Mouse (Mus musculus): ENCODE measurements around the gene Skiv2l. TPM values are rescaled to one million over a fixed set of nuclear protein-coding genes. Genes with fewer than 3 reads are reported as not detected.

The Skiv2l gene
- polyA plus RNA-seq, 1 experiment from 2014 or later = 27.1 TPM

DNA sequence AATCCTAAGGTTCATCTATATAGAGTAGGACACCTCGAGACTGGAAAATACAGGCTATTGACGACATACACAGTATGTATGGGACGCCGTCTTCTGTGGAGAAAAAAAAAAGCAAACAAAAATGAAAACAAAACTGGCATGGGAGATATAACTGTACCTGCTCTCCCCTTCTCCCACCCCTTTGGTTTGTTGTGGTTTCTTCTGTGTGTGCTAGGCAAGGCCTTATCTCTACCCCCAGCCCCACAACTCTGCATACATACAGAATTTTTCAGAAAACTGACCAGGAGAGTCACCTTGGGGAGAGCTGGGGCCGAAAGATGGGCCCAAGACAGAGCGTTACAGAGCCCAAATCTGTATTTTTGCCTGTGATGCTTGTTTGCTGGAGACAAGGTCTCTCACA lies 34.7 kb upstream of the Skiv2l start:
- no peak for ATAC-seq (replicated peaks; ENCODE audit: insufficient number of reproducible peaks, low FRiP score, low TSS enrichment, low read depth)
- DNase-seq (ENCODE audit: low spot score) = no peak
- 85% methylated on average over 6 of the region's 6 CpGs for WGBS
- Histone ChIP-seq H3K9me3 (replicated peaks; ENCODE audit: control insufficient read depth, low read length) (no peaks in the 10 kb centered on the region), H3K4me2 (ENCODE audit: low read depth, low read length) (no peak overlapping the region), H3K4me1 (ENCODE audit: control insufficient read depth, insufficient read depth, low read length) (peaks cover 3% of the 10 kb centered on the region), H3K4me3 (ENCODE audit: low read depth, low read length) (no peak overlapping the region), H3K36me3 (replicated peaks; ENCODE audit: control insufficient read depth, insufficient read depth, low read depth, low read length) (no peaks in the 10 kb centered on the region), H3K27ac (replicated peaks; ENCODE audit: low read depth, low read length) (no peak overlapping the region), H3K27me3 (ENCODE audit: control insufficient read depth, insufficient read depth, low read length) (no peaks in the 10 kb centered on the region), H3K9ac (replicated peaks; ENCODE audit: low read length) (no peak overlapping the region)

GRCm38 (mm10) chr17:34883332-34883731 lies 33.3 kb upstream of the Skiv2l start:
- H3K27ac ChIP-seq (replicated peaks; ENCODE audit: low read depth, low read length) = no peak overlapping the region
- ATAC-seq (replicated peaks; ENCODE audit: insufficient number of reproducible peaks, low FRiP score, low TSS enrichment, low read depth) (no peak), DNase-seq (ENCODE audit: low spot score) (no peak)
- H3K36me3 ChIP-seq (replicated peaks; ENCODE audit: control insufficient read depth, insufficient read depth, low read depth, low read length) = no peaks in the 10 kb centered on the region
- no peak overlapping the region for H3K9ac ChIP-seq (replicated peaks; ENCODE audit: low read length)
- no peaks in the 10 kb centered on the region for H3K9me3 ChIP-seq (replicated peaks; ENCODE audit: control insufficient read depth, low read length)
- no peak overlapping the region for H3K4me2 ChIP-seq (ENCODE audit: low read depth, low read length)
- H3K4me3 ChIP-seq (ENCODE audit: low read depth, low read length) = no peak overlapping the region
- H3K27me3 ChIP-seq (ENCODE audit: control insufficient read depth, insufficient read depth, low read length) = no peaks in the 10 kb centered on the region
- peaks cover 6% of the 10 kb centered on the region for H3K4me1 ChIP-seq (ENCODE audit: control insufficient read depth, insufficient read depth, low read length)
- 63% methylated on average over 3 of the region's 3 CpGs for WGBS

DNA sequence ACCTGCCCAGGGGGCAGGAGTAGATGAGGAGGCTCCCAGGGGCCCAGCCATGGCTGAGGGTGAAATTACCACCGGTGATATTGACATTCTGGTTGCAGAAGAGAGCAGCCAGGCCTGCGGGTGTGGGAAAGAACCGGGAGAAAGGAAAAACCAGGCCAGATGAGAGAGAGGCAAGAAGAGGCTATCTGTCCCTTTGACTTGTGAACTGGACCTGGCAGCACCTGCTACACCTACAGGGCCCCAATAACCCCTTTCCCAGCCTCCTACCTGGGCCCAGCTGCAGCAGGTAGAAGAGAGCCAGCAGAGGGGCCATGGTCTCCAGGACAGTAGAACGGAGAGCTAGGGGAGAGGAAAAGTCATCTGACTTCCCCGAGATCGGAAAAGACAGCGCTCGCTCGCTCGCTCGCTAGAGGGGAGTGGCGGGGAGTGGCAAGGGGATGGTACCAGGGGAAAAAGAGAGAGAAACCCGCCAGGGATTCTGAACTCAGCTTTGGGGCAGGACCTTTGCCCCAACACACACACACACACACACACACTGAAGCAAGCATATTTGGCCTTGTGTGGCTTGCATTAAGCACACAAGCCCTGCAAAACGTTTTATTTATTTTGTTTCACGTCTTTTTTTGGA lies 31.8 kb upstream of the Skiv2l start, which contains the start of gene Gm20547:
Gene Gm20547 (minus strand): TSS at position 360 of the 628 bp plus-strand sequence.
- no peaks in the 10 kb centered on the region for H3K36me3 ChIP-seq (replicated peaks; ENCODE audit: control insufficient read depth, insufficient read depth, low read depth, low read length)
- H3K4me1 ChIP-seq (ENCODE audit: control insufficient read depth, insufficient read depth, low read length) = peaks cover 6% of the 10 kb centered on the region
- no peak within 1 kb of the TSS for H3K27ac ChIP-seq (replicated peaks; ENCODE audit: low read depth, low read length)
- peak within 1 kb of the TSS; percentile 18; the same call in 1 of the 2 replicates for H3K9ac ChIP-seq (replicated peaks; ENCODE audit: low read length)
- WGBS = 5% methylated on average over 15 of the region's 15 CpGs
- no peaks in the 10 kb centered on the region for H3K9me3 ChIP-seq (replicated peaks; ENCODE audit: control insufficient read depth, low read length)
- no peak within 1 kb of the TSS for H3K4me3 ChIP-seq (ENCODE audit: low read depth, low read length)
- ATAC-seq (replicated peaks; ENCODE audit: insufficient number of reproducible peaks, low FRiP score, low TSS enrichment, low read depth) (no peak), DNase-seq (ENCODE audit: low spot score) (no peak)
- no peak within 1 kb of the TSS; the same call in 1 of the 2 replicates for H3K4me2 ChIP-seq (ENCODE audit: low read depth, low read length)
- H3K27me3 ChIP-seq (ENCODE audit: control insufficient read depth, insufficient read depth, low read length) = no peaks in the 10 kb centered on the region

GRCm38 (mm10) chr17:34881166-34881565 lies 31.2 kb upstream of the Skiv2l start:
- no peak for DNase-seq (ENCODE audit: low spot score)
- Histone ChIP-seq H3K36me3 (replicated peaks; ENCODE audit: control insufficient read depth, insufficient read depth, low read depth, low read length) (no peaks in the 10 kb centered on the region), H3K27ac (replicated peaks; ENCODE audit: low read depth, low read length) (no peak overlapping the region), H3K27me3 (ENCODE audit: control insufficient read depth, insufficient read depth, low read length) (no peaks in the 10 kb centered on the region), H3K4me2 (ENCODE audit: low read depth, low read length) (no peak overlapping the region), H3K9ac (replicated peaks; ENCODE audit: low read length) (no peak overlapping the region), H3K4me1 (ENCODE audit: control insufficient read depth, insufficient read depth, low read length) (peaks cover 6% of the 10 kb centered on the region), H3K9me3 (replicated peaks; ENCODE audit: control insufficient read depth, low read length) (no peaks in the 10 kb centered on the region), H3K4me3 (ENCODE audit: low read depth, low read length) (no peak overlapping the region)
- ATAC-seq (replicated peaks; ENCODE audit: insufficient number of reproducible peaks, low FRiP score, low TSS enrichment, low read depth) = no peak

- peaks cover 6% of the 10 kb centered on the region for H3K4me1 ChIP-seq (ENCODE audit: control insufficient read depth, insufficient read depth, low read length)
- H3K4me3 ChIP-seq (ENCODE audit: low read depth, low read length) = no peak within 1 kb of the TSS
- ATAC-seq (replicated peaks; ENCODE audit: insufficient number of reproducible peaks, low FRiP score, low TSS enrichment, low read depth) = 0 out of 2 replicates have a peak, but pooled peaks have one; percentile 31
- H3K36me3 ChIP-seq (replicated peaks; ENCODE audit: control insufficient read depth, insufficient read depth, low read depth, low read length) = no peaks in the 10 kb centered on the region
- H3K27ac ChIP-seq (replicated peaks; ENCODE audit: low read depth, low read length) = no peak within 1 kb of the TSS
- no peak within 1 kb of the TSS for H3K4me2 ChIP-seq (ENCODE audit: low read depth, low read length)
- no peaks in the 10 kb centered on the region for H3K27me3 ChIP-seq (ENCODE audit: control insufficient read depth, insufficient read depth, low read length)
- 46% methylated on average over 11 of the region's 11 CpGs for WGBS
- peak; percentile 46 for DNase-seq (ENCODE audit: low spot score)
- H3K9me3 ChIP-seq (replicated peaks; ENCODE audit: control insufficient read depth, low read length) = no peaks in the 10 kb centered on the region
- no peak within 1 kb of the TSS for H3K9ac ChIP-seq (replicated peaks; ENCODE audit: low read length)
These were observed 29.4 kb upstream of the Skiv2l start, which contains the start of gene Zbtb12 for GRCm38 (mm10) chr17:34879336-34879879. TSS of gene Zbtb12 (plus strand) at chr17:34879483.

DNA sequence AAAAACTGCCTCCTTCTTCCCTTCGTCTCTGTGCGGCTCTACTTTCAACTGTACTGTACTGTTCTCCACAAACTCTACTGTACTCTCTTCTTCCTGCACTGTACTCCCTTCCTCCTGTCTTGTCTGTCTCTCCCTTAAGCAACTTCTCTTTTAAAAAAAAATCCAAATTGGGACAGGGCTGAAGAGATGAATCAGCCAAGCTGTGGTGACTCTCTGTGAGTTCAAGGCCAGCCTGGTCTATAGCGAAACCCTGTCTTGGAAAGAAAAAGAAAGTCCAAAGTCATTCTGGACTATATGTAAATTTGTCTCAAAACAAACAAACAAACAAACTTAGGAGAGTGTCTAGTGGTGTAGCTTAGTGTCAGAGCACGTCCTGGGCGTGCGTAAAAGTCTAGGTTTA lies 24.3 kb upstream of the Skiv2l start:
- Histone ChIP-seq H3K4me1 (ENCODE audit: control insufficient read depth, insufficient read depth, low read length) (no peaks in the 10 kb centered on the region; the same call in 1 of the 2 replicates), H3K4me3 (ENCODE audit: low read depth, low read length) (no peak overlapping the region), H3K36me3 (replicated peaks; ENCODE audit: control insufficient read depth, insufficient read depth, low read depth, low read length) (no peaks in the 10 kb centered on the region), H3K4me2 (ENCODE audit: low read depth, low read length) (no peak overlapping the region), H3K9ac (replicated peaks; ENCODE audit: low read length) (no peak overlapping the region), H3K27me3 (ENCODE audit: control insufficient read depth, insufficient read depth, low read length) (no peaks in the 10 kb centered on the region), H3K9me3 (replicated peaks; ENCODE audit: control insufficient read depth, low read length) (no peaks in the 10 kb centered on the region), H3K27ac (replicated peaks; ENCODE audit: low read depth, low read length) (no peak overlapping the region)
- ATAC-seq (replicated peaks; ENCODE audit: insufficient number of reproducible peaks, low FRiP score, low TSS enrichment, low read depth) (no peak), DNase-seq (ENCODE audit: low spot score) (no peak)
- 89% methylated on average over 6 of the region's 6 CpGs for WGBS

GRCm38 (mm10) chr17:34865981-34866380 lies 16.0 kb upstream of the Skiv2l start:
- Histone ChIP-seq H3K9me3 (replicated peaks; ENCODE audit: control insufficient read depth, low read length) (no peaks in the 10 kb centered on the region), H3K4me3 (ENCODE audit: low read depth, low read length) (no peak overlapping the region), H3K4me1 (ENCODE audit: control insufficient read depth, insufficient read depth, low read length) (no peaks in the 10 kb centered on the region), H3K4me2 (ENCODE audit: low read depth, low read length) (no peak overlapping the region), H3K27me3 (ENCODE audit: control insufficient read depth, insufficient read depth, low read length) (no peaks in the 10 kb centered on the region), H3K9ac (replicated peaks; ENCODE audit: low read length) (no peak overlapping the region), H3K36me3 (replicated peaks; ENCODE audit: control insufficient read depth, insufficient read depth, low read depth, low read length) (no peaks in the 10 kb centered on the region), H3K27ac (replicated peaks; ENCODE audit: low read depth, low read length) (no peak overlapping the region)
- WGBS = 55% methylated on average over 7 of the region's 7 CpGs
- DNase-seq (ENCODE audit: low spot score) = no peak
- ATAC-seq (replicated peaks; ENCODE audit: insufficient number of reproducible peaks, low FRiP score, low TSS enrichment, low read depth) = no peak

DNA sequence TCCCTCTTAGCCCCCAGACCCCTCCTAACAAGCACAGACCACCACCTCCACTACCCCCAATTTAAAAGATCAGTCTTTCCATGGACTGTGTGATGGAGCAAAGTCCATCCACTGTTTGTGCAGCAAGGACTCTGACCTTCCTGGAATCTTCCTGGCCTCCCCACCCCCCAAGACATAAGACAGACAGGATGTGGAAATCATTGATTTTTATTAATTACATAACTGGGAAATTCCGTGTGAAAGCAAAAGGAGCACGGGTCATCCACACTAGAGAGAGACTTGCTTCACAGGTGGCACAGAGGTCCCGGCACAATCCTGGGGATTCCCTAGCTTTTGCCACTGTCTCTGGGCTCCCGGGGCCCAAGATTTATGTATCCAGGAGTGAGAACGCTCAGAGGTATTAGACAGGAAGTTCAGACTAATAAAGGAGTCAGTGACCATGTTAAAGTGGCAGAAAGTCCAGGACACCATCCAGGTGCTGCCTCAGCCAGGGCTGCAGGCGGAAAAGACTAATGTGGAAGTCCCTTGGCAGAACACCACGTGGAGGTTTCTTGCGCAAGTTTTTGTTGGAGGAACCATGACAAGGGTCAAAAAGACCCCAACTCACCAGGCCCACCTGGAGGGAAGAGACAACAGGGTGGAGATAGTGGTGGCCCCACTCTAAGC lies 12.5 kb upstream of the Skiv2l start, which contains the start of gene Cfb:
Gene Cfb (minus strand): TSS at position 103 of the 666 bp plus-strand sequence.
- Histone ChIP-seq H3K9me3 (replicated peaks; ENCODE audit: control insufficient read depth, low read length) (no peaks in the 10 kb centered on the region), H3K27me3 (ENCODE audit: control insufficient read depth, insufficient read depth, low read length) (no peaks in the 10 kb centered on the region), H3K4me1 (ENCODE audit: control insufficient read depth, insufficient read depth, low read length) (no peaks in the 10 kb centered on the region), H3K36me3 (replicated peaks; ENCODE audit: control insufficient read depth, insufficient read depth, low read depth, low read length) (no peaks in the 10 kb centered on the region), H3K27ac (replicated peaks; ENCODE audit: low read depth, low read length) (no peak within 1 kb of the TSS), H3K4me2 (ENCODE audit: low read depth, low read length) (no peak within 1 kb of the TSS), H3K9ac (replicated peaks; ENCODE audit: low read length) (no peak within 1 kb of the TSS), H3K4me3 (ENCODE audit: low read depth, low read length) (no peak within 1 kb of the TSS)
- DNase-seq (ENCODE audit: low spot score) (no peak), ATAC-seq (replicated peaks; ENCODE audit: insufficient number of reproducible peaks, low FRiP score, low TSS enrichment, low read depth) (no peak)
- 71% methylated on average over 8 of the region's 8 CpGs for WGBS
